Mouse (Mus musculus) splenic B cell, adult 2 months (primary cell): Measurements from ENCODE around the gene Bcl2l13.
"Not testable (repeated sequence)": the region's sequence is repeated elsewhere in the genome, so short reads cannot be mapped to it uniquely, and the experiment has no call there.

Experiments
- DNase-seq: peaks from one replicate; pipeline ENCODE4 v3.0.0-alpha.2; 2011; ENCODE audit warnings: low read depth, low spot score
- H3K27me3 ChIP-seq: 2 replicates; pipeline ENCODE4 v1.6.1; 2012; ENCODE audit warnings: mild to moderate bottlenecking, low read length, moderate library complexity, mixed read lengths; ENCODE audit not compliant: control insufficient read depth, poor library complexity, insufficient read depth, severe bottlenecking
- H3K36me3 ChIP-seq: 2 replicates; pipeline ENCODE4 v1.6.1; 2012; ENCODE audit warnings: mild to moderate bottlenecking, low read length, moderate library complexity, mixed read lengths; ENCODE audit not compliant: control insufficient read depth, poor library complexity, insufficient read depth, severe bottlenecking

Bcl2l13 gene

DNA sequence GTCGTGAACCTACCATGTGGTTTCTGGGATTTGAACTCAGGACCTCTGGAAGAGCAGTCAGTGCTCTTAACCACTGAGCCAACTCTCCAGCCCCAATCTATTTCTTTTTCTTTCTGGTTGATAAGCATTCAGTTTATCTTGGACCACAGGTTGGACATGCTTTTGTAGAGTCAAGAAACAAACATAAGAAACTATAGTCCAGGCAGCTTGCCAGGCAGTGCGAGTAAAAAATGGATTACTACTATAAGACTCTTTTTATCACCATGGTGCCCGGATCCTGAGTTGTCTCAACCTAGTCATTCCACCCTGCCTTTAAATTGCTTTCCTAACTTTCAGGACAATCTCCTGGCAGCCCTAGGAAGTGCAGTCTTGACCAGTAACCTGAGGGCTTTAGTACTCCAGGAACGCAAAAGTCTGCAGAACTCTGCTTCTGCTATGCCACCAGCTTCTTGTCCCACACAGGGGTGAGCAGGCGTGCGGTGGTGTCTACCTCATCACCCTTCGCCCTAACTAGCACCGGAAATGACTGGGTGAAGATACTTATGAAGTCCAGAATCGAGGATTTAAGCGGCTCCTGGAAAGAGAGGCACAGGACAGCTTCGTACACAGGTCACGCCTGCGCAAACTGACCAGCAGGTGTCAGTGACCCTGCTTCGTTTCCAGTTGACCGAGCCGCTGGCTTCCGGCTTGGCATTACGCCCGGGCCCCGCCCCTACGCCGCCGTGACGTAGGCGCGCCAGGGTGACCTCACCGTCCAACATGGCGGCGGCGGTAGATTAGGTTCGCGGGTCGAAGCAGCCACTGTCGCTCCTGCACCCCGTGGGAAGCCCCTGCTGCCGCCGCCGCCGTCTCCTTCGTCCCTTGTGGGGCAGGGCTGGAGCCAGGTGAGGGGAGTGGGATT lies at the start of gene Bcl2l13:
Gene Bcl2l13 (plus strand): TSS at position 739 of the 901 bp plus-strand sequence.
- peak; percentile 96 for DNase-seq
- H3K27me3 ChIP-seq, result no peaks in the 10 kb centered on the region
- H3K36me3 ChIP-seq, result no peaks in the 10 kb centered on the region; the same call in 1 of the 2 replicates

DNA sequence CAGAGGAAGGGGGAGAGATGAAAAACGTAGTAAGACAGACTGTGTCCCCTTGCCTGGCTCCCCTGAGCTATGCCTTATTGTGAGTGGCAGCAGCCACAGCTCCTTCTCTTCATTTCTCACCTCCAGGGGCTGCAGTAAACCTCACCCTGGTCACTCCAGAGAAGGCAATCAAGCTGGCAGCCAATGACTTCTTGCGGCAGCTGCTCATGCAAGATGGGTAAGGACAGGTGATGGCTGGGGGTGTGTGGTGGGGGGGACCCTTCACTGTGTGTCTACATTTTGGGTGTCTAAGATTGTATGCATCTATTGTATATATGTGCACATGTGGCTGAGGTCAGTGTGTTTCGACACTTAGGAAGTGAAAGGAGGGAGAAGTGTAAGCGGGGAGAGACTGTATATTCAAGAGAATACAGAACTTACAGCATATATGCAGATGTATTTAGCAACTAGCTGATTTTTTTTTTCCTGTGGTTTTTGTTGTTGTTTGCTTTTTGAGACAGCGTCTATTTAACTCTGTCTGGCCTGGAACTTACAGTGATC lies 47.9 kb upstream of the Bcl2l13 start:
- no peaks in the 10 kb centered on the region for H3K27me3 ChIP-seq
- no peak for DNase-seq
- peaks cover 2% of the 10 kb centered on the region; the same call in 1 of the 2 replicates for H3K36me3 ChIP-seq

DNA sequence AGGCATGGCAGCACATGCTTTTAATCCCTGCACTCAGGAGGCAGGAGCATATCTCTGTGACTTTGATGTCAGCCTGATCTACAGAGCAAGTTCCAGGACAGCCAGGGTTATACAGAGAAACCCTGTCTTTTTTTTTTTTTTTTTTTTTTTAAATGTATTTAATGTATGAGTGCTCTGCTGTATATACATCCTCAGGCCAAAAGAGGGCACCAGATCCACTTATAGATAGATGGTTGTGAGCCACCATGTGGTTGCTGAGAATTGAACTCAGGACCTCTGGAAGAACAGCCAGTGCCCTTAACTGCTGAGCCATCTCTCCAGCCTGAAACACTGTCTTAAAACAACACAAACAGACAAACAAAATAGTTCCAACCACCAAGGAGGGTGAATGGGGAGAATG lies 47.1 kb upstream of the Bcl2l13 start:
- Histone ChIP-seq H3K36me3 (peaks cover 2% of the 10 kb centered on the region; the same call in 1 of the 2 replicates), H3K27me3 (no peaks in the 10 kb centered on the region)
- peak; percentile 72 for DNase-seq

DNA sequence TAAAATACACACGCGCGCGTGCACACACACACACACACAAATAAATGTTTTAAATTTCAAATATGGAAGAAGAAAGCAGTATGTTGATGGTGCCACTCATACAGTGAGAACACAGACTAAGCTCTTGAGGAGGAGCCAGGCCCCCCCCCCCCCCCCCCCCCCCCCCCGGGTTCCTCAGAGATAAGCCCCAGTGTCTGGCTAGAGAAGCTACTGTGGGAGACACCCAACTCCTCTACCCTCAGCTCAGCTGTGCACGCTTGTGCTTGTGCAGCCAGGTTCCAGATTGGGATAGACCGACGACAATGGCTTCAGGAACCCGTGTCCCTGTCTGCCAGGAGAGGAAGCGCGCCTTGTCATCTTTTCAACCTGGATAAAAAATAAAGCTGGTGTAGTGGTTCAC lies 45.9 kb upstream of the Bcl2l13 start:
- DNase-seq, result no peak
- Histone ChIP-seq H3K36me3 (peaks cover 2% of the 10 kb centered on the region; the same call in 1 of the 2 replicates), H3K27me3 (no peaks in the 10 kb centered on the region)

DNA sequence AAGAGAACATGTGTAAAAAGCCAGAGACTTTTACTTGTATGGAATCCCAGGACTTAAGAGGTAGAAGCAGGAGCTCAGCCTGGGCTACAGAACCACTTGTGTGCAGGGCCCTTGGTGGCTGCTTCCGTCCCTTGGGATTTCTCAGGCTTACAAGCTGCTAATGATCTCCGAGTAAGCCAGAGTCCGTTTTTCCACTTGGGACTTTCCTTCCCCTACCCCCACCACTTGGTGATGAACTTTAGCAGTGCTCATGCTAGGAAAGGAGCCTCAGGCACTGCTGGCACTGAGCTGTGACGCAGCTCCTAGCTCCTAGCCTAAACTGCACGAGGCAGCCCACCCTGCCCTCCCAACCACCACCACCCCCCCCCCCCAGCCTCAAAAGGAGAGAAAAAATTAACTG lies 45.3 kb upstream of the Bcl2l13 start:
- peaks cover 2% of the 10 kb centered on the region; the same call in 1 of the 2 replicates for H3K36me3 ChIP-seq
- no peaks in the 10 kb centered on the region for H3K27me3 ChIP-seq
- no peak for DNase-seq

DNA sequence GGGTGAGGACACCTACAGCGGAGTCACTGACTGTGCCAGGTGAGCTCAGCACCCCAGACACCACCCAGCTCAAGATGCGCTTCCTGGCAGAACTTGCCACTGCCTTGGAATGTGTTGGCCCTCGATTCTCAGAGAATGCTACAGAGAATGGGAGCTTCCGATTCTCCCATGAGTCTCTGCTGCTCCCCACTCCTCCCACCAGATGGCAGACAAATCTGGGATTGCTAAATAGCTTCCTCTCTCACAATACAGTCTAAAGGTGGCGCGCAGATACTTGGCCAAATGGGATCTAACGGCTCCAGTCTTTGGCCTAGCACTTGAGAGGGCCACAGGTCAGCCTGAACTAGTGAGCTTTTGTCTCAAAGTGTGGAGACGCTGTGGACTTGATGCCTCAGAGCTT lies 43.1 kb upstream of the Bcl2l13 start:
- H3K36me3 ChIP-seq, result peaks cover 8% of the 10 kb centered on the region
- DNase-seq, result no peak
- no peaks in the 10 kb centered on the region for H3K27me3 ChIP-seq

DNA sequence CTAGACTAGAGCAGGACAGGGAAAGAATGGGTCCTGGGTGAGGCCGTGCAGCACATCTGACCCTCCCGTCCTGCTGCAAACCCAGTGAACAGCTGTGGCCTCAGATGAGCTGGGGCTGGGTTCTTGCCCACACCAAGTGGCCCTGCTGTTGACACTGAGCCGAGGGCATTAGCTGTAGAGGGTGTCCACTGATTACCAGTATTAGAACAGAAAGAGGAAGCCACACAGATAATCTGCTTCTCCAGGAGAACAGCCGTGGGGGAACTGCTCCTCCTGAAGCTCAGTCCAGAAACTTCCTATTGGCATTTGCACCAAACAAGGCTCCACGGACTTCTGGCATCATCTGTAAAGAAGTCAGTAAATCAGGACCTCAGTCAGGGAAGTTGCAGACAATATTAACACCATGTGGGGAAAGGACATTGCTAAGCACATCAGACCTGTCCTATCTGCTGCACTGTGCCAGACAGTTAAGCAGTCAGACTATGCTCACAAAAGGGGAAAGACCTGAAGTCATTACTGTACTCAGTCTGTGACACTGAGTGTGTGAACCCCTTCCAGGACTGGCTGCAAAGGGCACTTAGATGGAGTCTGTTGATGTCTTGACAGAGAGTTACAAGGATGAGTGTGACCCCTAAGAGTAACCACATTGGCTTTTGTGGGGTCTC lies 40.5 kb upstream of the Bcl2l13 start:
- no peak for DNase-seq
- Histone ChIP-seq H3K27me3 (no peaks in the 10 kb centered on the region), H3K36me3 (peaks cover 9% of the 10 kb centered on the region)

DNA sequence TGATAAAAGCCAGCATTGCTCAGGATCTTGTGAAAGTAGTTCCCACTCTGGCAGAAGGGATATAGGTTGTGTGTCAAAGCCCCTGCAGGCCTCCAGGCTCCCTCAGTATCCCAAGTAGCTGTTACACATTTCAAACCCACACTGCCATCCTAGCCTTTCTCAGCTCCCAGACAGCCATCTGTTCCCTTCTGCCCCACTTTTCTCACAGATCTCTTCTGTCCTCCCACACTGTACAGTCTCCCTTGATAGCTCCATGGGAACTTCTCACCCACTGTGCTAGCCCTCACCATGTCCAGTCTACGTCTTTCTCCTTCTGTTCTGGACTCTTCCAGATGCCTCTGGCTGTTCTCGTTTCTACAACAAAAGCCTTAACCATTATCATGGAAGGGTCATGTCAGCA lies 39.9 kb upstream of the Bcl2l13 start:
- peaks cover 9% of the 10 kb centered on the region for H3K36me3 ChIP-seq
- no peak for DNase-seq
- no peaks in the 10 kb centered on the region for H3K27me3 ChIP-seq

DNA sequence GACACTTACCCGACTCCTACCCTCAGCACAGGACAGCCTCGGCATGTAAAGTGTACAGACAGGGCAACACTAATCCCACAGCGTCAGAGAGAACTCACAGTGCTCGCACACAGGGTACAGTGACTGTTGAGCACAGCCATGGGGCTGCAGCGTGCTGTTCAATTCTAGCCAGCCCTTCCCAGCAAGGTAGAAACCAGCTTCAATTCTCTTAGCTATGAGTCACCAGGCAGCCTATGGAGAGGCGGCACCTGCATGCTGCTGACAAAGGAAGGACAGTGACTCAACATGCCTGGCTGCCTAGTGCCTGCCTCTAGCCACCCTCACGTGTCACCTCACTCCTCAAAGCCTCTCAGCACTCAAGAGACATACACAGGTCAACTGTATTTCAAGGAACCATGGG lies 38.0 kb upstream of the Bcl2l13 start:
- Histone ChIP-seq H3K27me3 (no peaks in the 10 kb centered on the region), H3K36me3 (peaks cover 8% of the 10 kb centered on the region)
- DNase-seq, result no peak

DNA sequence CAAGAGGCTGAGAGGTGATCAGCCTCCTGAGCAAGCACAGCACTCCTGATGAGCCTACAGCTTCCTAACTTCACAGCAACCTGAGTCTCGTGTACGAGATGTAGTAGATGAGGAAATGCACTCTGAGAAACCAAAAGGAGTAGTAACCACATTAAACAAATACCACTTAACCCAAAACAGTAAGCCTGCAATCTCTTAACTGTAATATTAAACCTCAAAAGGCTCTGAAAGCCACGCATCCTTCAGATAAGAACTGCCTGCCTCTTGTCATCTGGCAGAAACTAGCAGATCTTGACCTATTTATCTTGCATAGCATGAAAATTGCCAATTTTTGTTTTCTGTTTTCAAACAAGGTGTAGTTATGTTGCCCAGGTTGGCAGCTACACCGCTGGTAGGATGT lies 37.1 kb upstream of the Bcl2l13 start:
- no peak for DNase-seq
- no peaks in the 10 kb centered on the region for H3K27me3 ChIP-seq
- peaks cover 11% of the 10 kb centered on the region for H3K36me3 ChIP-seq

DNA sequence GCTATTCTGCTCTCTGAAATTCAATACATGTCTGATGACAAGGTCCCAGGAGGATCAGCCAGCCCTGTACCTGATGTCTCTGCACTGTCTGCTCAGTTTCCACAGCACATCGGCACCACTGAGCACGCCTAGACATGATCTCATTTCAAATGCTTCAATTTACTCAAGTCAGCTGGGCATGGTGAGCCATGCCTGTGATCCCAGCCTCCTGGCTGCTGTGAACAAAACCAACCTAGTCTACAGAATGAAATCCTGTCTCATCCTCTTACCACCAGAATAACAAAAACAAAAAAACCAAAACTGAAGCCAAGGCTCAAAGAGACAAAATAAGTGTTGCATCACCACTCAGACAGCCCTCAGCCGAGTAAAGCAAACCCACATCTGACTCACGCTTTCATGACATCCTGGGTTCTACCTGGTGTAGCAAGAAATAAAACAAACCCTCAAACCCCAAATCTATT lies 36.4 kb upstream of the Bcl2l13 start:
- DNase-seq, result no peak
- no peaks in the 10 kb centered on the region for H3K27me3 ChIP-seq
- peaks cover 11% of the 10 kb centered on the region for H3K36me3 ChIP-seq

DNA sequence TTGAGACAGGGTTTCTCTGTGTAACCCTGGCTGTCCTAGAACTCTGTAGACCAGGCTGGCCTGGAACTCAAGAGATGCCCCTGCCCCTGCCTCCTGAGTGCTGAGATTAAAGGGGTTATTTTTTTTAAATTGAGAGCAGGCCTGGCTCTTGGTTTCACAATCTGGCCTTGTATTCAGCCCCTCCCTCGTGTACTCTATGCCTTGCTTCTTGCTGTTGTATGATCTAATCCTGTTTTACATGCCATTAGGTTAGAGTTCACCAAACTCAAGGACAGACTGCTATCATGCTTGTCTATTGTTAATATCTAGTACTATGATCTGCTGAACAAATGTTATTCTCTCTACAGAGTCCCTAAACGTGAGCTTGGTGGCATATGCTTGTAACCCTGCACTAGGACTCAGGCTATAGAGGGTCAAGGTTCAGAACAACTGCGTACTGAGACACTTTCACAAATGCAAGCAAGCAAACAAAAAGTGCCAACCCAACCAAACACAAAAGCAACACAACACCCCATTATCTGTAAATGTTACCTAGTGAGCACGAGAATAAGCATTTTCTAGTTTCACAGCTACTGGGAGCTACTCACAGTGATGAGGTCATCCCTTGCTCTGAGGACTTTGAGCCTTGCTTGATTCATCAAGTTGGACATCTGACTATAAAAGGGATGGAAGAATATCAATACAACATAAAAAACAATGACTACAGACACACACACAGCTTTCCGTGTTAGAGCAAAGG lies 28.8 kb upstream of the Bcl2l13 start:
- Histone ChIP-seq H3K36me3 (peaks cover 26% of the 10 kb centered on the region), H3K27me3 (no peaks in the 10 kb centered on the region)
- DNase-seq, result no peak

DNA sequence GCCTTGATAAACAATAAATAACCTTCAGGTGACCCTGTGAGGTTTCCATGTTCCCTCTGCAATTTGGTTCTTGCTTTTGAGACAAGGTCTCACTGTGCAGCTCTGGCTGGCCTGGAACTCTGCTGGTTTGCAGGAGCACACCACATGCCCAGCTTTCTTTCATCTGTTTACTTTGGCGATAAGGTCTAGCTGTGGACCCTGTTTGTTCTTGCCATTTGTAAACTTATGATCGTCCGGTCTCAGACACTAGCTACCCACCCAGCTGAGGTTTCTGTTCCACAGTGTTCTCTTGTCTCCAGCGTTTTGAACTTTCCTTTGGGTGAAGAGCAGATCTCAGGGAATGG lies 28.3 kb upstream of the Bcl2l13 start:
- Histone ChIP-seq H3K27me3 (no peaks in the 10 kb centered on the region), H3K36me3 (peaks cover 26% of the 10 kb centered on the region)
- no peak for DNase-seq

DNA sequence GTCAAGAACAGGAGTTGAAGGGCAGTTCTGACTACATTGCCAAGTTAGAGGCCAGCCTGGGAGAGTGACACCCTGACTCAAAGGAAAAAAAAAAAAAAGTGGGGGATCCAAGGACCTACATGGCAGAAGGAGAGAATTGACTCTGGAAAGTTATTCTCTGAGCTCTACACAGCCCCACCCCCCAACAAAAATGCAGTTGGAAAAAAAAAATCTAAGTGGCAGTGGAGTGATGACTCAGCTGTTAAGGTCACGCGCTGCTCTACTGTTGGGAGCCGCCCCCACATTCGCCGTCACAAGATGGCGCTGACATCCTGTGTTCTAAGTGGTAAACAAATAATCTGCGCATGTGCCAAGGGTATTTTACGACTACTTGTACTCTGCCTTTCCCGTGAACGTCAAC lies 24.0 kb upstream of the Bcl2l13 start:
- H3K36me3 ChIP-seq, result peaks cover 16% of the 10 kb centered on the region
- H3K27me3 ChIP-seq, DNase-seq: not testable (repeated sequence)
